Mouse (Mus musculus) layer of hippocampus, postnatal 25 days (tissue): ENCODE results near the gene Zscan26. TPM values are rescaled to one million over a fixed set of nuclear protein-coding genes. Genes with fewer than 3 reads are reported as not detected.

Experiments
- microRNA-seq, 2 experiments: library from miRNA; unstranded; fragments of <30 nt; microRNA quantifications; one replicate each; pipeline ENCODE4 v1.2.0; 2021
- total RNA-seq, 2 experiments: library from RNA; stranded (reverse); gene quantifications; 2 replicates each; pipeline ENCODE4 v1.2.3; 2021

Gene Zscan26
- total RNA-seq, 2 experiments from 2014 or later = 45.3 to 47.3 TPM

Small RNA genes lying within 50 kb of the gene (microRNA-seq; reads per million reads assigned to microRNA genes)
- gene Mir1896 (0 reads per million in 2 experiments), gene Mir6942 (0 to 0.18 reads per million in 2 experiments)

Other genes starting within 250 kb of the Zscan26 start
- gene Gpx5, start 161.0 kb downstream of the Zscan26 start, total RNA-seq = not detected
- gene Gpx6, start 141.6 kb downstream of the Zscan26 start, total RNA-seq = not detected
- not detected for gene Olfr1367, start 106.8 kb downstream of the Zscan26 start, total RNA-seq
- gene Zscan12, start 90.9 kb downstream of the Zscan26 start, total RNA-seq = 1 to 10 TPM; 8.5 to 9.7 TPM
- gene Zkscan3, start 51.0 kb downstream of the Zscan26 start, total RNA-seq = 10 to 100 TPM; 35.6 to 42.4 TPM
- gene Pgbd1, start 12.7 kb downstream of the Zscan26 start, total RNA-seq = 1 to 10 TPM; 1.2 to 1.8 TPM
- 1 to 10 TPM in 1 of 2 experiments, under 1 TPM in 1; 0.91 to 1.6 TPM for gene Nkapl, start 14.8 kb upstream of the Zscan26 start, total RNA-seq
- gene Zkscan4, start 25.2 kb upstream of the Zscan26 start, total RNA-seq = 1 to 10 TPM; 5.8 to 6.7 TPM
- not detected for gene Gm10065, start 25.7 kb upstream of the Zscan26 start, total RNA-seq
- gene AK157302, start 41.5 kb upstream of the Zscan26 start, total RNA-seq = 10 to 100 TPM; 21.2 to 24.4 TPM
- 10 to 100 TPM; 68.8 to 76.1 TPM for gene Gm11273, start 47.7 kb upstream of the Zscan26 start, total RNA-seq
- gene Zkscan8, start 77.4 kb upstream of the Zscan26 start, total RNA-seq = 10 to 100 TPM; 16.4 to 17.0 TPM
- gene Olfr1366, start 89.1 kb upstream of the Zscan26 start, total RNA-seq = not detected
- gene Olfr1535, start 106.2 kb upstream of the Zscan26 start, total RNA-seq = not detected
- gene Olfr1364, start 128.0 kb upstream of the Zscan26 start, total RNA-seq = not detected
- not detected for gene Olfr1362, start 160.3 kb upstream of the Zscan26 start, total RNA-seq
- not detected for gene Olfr11, start 188.8 kb upstream of the Zscan26 start, total RNA-seq
- not detected for gene Olfr1361, start 209.7 kb upstream of the Zscan26 start, total RNA-seq
- gene Olfr1360, start 223.7 kb upstream of the Zscan26 start, total RNA-seq = not detected
- not detected for gene Olfr1359, start 244.4 kb upstream of the Zscan26 start, total RNA-seq